Mouse (Mus musculus) cerebellum, adult (tissue): Measurements from ENCODE around the gene Gid4.
"Not testable (repeated sequence)": the region's sequence is repeated elsewhere in the genome, so short reads cannot be mapped to it uniquely, and the experiment has no call there.

Experiments used
- ATAC-seq: cut with Nextera tagmentation; 2 replicates; pipeline ENCODE4 v1.9.2; 2017; ENCODE audit warnings: mild to moderate bottlenecking, moderate library complexity, mixed read lengths; ENCODE audit not compliant: insufficient number of reproducible peaks, low FRiP score, low TSS enrichment

Gene Gid4

DNA sequence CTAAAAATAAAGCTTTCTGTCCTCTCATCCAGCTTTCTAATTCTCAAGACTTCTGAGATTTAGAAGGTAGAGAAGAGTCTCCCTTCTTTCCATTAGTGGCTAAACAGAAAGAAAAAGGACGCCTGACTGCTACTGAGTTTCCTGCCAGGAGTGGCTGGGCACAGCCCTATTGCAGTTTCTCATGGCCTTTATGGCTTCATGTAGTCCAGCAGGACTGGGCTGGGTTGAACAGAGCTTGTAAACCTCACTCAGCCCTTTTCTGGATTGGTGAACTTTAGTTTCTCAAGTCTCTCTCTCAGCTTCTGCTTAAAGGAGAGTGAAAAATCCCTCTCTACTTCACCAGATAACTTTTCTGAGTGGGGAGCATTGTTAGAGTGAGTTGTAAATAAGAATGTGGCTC, 9.5 kb downstream of the Gid4 start:
- ATAC-seq: no peak

- ATAC-seq: no peak
These were observed 10.7 kb downstream of the Gid4 start for GRCm38 (mm10) chr11:60427628-60428027.

DNA sequence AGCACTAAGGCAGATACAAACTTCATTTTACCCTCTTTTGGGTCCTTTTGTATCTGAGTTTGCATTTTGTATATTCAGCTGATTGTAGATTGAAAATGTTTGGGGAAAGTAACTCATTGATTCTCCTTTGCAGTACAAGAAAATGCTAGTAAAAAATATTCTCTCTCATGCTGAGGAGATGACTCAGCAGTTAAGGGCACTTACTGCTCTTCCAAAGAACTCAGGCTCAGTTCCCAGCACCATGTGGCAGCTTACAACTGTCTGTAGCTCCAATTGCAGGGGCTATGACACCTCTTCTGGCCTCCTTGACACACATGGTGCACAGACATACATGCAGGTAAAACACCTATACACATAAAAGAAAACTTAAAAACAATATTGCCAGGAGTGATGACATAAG, 16.6 kb downstream of the Gid4 start:
- no peak for ATAC-seq

DNA sequence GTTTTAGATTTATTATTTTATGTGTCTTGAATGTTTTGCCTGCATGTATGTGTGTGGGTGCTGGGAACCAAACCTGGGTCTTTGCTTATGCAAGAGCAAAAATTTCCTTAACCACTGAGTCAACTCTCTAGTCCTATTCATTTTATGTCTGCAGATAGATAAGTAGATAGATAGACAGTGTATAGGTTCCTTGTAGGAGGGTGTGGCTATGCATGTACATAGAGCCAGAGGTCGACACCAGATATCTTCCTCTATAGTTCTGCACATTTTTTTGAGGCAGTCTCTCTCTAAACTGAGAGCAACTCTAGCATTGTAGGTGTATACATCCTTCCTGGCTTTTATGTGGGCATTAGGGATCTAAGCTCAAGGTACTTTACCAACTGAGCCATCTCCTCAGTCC, 18.2 kb downstream of the Gid4 start:
- no peak for ATAC-seq

GRCm38 (mm10) chr11:60436618-60437017, 19.7 kb downstream of the Gid4 start:
- no peak for ATAC-seq

DNA sequence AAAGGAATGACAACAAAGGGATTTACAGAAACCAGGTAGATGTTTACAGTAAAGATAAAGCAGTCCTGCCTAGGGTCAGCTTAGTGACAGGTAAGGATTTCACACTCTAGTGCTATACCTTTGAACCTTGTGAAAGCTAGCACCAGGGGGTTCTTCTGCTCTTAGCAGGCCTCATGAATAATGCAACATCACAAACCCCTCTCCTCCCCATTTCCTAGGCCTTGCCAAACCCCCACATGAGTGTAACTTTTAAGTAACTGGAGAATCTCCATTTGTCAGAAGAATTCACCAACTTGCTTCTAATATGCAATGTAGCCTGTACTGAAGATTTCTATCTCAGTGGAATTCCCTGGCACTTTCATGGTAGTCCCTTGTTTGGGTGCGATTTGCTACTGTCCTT, 22.7 kb downstream of the Gid4 start:
- not testable (repeated sequence) for ATAC-seq

GRCm38 (mm10) chr11:60440176-60440575, 23.2 kb downstream of the Gid4 start:
- no peak for ATAC-seq

GRCm38 (mm10) chr11:60442896-60443295, 26.0 kb downstream of the Gid4 start:
- no peak for ATAC-seq

GRCm38 (mm10) chr11:60444007-60444406, 27.1 kb downstream of the Gid4 start:
- ATAC-seq: no peak

DNA sequence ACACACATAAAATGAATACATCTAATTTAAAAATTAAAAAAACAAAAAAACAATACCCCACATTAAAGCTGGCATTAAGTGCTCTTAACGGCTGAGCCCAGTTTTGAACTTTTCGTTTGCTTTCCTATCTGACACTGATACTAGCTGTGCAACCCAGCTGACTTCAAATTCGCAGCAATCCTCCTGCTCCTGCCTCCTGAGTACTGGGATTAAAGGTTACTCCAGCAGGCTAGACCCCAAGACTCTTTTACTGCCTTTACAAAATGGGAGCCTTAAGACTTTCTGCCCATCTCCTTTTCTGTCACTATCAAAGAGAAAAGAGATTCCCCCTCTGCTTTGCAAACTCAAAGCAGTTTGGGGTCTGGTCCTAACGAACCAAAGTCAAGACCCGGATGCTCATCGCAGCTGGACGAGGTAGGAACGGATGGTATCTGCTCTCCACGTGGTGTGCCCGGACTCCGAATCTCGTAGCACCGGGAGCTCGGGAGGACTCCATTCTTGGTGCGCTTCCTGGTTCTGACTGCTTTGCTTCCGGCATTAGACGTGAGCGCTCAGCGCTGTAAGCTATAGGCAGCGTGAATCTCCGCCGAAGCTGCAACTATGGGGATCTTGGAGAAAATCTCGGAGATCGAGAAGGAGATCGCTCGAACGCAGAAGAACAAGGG, 37.3 kb downstream of the Gid4 start, which contains the start of gene Drg2:
TSS of gene Drg2 (plus strand) at position 512 of the 665 bp plus-strand sequence.
- peak; percentile 84; the same call in 1 of the 2 replicates for ATAC-seq

DNA sequence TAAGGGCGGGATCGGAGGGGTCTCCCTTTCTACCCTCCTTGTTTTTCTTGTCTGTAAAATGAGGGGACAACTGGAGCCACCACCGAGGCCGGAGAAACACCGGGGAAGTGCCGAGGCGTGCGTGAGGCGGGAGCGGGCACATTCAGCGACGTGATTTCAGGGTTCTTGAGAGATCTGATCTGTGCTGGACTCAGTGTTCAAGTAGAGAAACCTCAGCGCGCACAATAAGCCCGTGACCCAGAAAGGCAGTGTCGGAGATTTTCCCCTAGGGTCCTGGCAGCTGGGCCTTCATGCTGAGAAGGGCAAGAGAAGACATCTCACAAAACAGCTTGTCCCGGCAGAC, 37.8 kb downstream of the Gid4 start:
- ATAC-seq: peak; percentile 22; the same call in 1 of the 2 replicates

DNA sequence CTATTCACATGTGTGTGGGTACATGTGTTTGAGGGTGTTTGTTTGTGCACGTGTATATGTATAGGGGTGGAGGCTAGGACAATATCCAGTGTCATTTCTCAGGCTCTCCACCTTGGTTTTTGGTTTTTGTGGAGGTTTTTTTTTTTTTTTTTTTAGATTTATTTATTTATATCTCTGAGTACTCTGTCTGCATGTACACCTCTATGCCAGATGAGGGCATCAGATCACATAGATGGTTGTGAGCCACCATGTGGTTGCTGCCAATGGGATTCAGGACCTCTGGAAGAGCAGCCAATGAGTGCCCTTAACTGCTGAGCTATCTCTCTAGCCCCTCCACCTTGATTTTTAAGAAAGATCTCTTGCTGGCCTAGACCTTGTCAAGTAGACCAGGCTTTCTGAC, 41.0 kb downstream of the Gid4 start:
- no peak for ATAC-seq

GRCm38 (mm10) chr11:60465943-60466380, 49.0 kb downstream of the Gid4 start:
- ATAC-seq: peak; percentile 66; the same call in 1 of the 2 replicates

DNA sequence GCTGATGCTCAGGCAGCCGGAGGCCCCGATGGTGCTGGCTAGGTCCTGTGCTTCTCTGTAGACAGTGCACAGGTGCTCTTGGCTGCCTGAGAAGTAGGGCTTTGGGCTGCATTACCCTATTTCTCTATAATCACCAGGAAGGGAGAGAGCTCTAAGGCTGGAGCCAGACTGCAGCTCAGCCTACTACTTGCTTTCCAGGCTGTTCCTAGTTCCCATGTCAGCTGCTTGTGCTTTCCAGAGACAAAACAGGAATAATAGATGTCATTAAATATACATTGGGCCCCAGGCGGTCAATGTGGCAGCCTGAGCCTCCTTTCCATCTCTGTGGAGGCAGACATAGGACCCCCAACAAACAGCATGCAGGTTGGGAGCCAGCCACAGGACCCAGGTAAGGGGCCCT, 52.1 kb downstream of the Gid4 start, which contains the start of gene Myo15:
TSS of gene Myo15 (plus strand) at position 301 of the 400 bp plus-strand sequence.
- ATAC-seq: no peak

- no peak for ATAC-seq
These were observed 53.8 kb downstream of the Gid4 start for GRCm38 (mm10) chr11:60470743-60471142.

DNA sequence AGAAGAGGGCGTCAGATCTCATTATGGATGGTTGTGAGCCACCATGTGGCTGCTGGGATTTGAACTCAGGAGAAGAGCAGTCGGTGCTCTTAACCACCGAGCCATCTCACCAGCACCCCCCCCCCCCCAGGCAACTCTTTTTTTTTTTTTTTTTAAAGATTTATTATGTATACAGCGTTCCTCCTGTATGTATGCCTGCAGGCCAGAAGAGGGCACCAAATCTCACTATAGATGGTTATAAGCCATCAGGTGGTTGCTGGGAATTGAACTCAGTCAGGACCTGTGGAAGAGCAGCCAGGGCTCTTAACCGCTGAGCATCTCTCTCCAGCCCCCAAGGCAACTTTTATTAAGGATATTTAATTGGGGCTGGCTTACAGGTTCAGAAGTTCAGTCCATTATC, 57.6 kb downstream of the Gid4 start:
- no peak for ATAC-seq

DNA sequence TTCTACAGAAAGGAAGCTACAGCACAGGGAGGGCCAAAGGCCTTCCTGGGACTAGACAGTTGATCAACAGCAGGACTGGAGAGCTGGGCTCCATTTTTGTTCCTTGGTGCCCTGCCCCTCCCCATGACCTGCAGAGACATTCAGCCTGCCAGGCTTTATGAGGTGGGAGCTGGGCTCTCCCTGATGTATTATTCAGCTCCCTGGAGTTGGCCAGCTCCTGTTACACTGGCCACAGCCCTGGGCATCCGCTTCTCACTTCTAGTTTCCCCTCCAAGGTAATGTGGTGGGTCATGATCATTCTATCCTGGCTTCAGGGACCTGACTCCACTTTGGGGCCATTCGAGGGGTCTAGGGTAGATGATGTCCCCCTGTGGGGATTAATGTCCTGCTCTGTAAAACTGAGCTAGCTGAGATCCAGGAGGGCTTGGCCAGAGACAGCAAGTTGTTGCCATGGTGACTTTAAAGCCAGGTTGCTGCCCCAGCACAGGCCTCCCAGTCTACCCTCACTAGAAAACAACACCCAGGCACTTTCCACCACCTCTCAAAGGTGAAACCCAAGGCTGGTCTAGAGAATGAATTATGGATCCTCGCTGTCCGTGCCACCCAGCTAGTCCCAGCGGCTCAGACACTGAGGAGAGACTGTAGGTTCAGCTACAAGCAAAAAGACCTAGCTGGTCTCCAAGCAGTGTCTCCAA, 58.9 kb downstream of the Gid4 start:
- ATAC-seq: no peak

GRCm38 (mm10) chr11:60478121-60478520, 61.2 kb downstream of the Gid4 start:
- ATAC-seq: no peak

GRCm38 (mm10) chr11:60486267-60486666, 69.3 kb downstream of the Gid4 start:
- no peak for ATAC-seq

DNA sequence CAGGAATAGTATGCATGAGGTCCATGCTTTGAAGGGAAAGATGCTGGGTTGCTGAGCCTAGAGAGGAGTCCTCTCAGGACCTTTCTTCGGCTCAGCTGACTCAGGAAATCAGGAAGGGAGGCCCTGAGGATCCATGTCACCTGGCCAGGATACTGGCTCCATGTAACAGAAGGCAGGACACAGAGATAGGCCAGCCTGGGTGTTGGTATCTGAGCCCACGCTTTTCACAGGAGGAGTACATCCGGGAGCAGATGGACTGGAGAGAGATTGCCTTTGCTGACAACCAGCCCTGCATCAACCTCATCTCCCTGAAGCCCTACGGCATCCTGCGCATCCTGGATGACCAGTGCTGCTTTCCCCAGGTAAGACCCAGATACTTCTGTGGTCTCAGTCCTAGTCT, 75.8 kb downstream of the Gid4 start:
- no peak; the same call in 1 of the 2 replicates for ATAC-seq

GRCm38 (mm10) chr11:60495692-60496091, 78.7 kb downstream of the Gid4 start:
- no peak for ATAC-seq
